Mouse (Mus musculus) midbrain, embryonic 11.5 days (tissue): ENCODE measurements at regions not wholly inside any gene's neighbourhood (a gene's known extent, or its start where the extent isn't known, plus 50 kb on each side); places are given as distances from the start of the nearest gene placed in this dataset.

Experiments
- ATAC-seq: fragments of 200-750 bp; cut with Nextera tagmentation; 2 replicates; pipeline ENCODE4 v1.8.0; 2017; ENCODE audit warnings: moderate TSS enrichment, moderate library complexity; ENCODE audit not compliant: low FRiP score
- DNase-seq: peaks from one replicate; pipeline ENCODE4 v3.0.0; 2015; ENCODE audit warnings: low spot score; ENCODE audit errors: missing footprints
- H3K27ac ChIP-seq: fragments of 300-500 bp; sonication (generic); 2 replicates; pipeline ENCODE4 v1.5.1; 2014; ENCODE audit warnings: low read depth, low read length
- H3K27me3 ChIP-seq: fragments of 300-500 bp; sonication (generic); 2 replicates; pipeline ENCODE4 v1.6.1; 2014; ENCODE audit warnings: mild to moderate bottlenecking, low read length, moderate library complexity, mixed read lengths; ENCODE audit not compliant: control insufficient read depth, insufficient read depth
- H3K36me3 ChIP-seq: fragments of 300-500 bp; sonication (generic); 2 replicates; pipeline ENCODE4 v1.6.1; 2014; ENCODE audit warnings: mild to moderate bottlenecking, low read length, moderate library complexity, mixed read lengths; ENCODE audit not compliant: control insufficient read depth, insufficient read depth
- H3K4me1 ChIP-seq: fragments of 300-500 bp; sonication (generic); 2 replicates; pipeline ENCODE4 v1.6.1; 2014; ENCODE audit warnings: low read length; ENCODE audit not compliant: control insufficient read depth, insufficient read depth
- H3K4me2 ChIP-seq: fragments of 300-500 bp; sonication (generic); 2 replicates; pipeline ENCODE4 v1.6.1; 2014; ENCODE audit warnings: mild to moderate bottlenecking, moderate library complexity
- H3K4me3 ChIP-seq: fragments of 300-500 bp; sonication (generic); 2 replicates; pipeline ENCODE4 v1.5.1; 2014; ENCODE audit warnings: low read depth, low read length
- H3K9ac ChIP-seq: fragments of 300-500 bp; sonication (generic); 2 replicates; pipeline ENCODE4 v1.6.1; 2014; ENCODE audit warnings: low read length
- H3K9me3 ChIP-seq: fragments of 300-500 bp; sonication (generic); 2 replicates; pipeline ENCODE4 v1.6.1; 2016; ENCODE audit warnings: low read length; ENCODE audit not compliant: control insufficient read depth
- WGBS: fragments of 180-500 bp; shearing (Covaris S2); extraction: QIAGEN DNeasy Blood & Tissue Kit; methylation state at CpG from one replicate; pipeline ENCODE4 v1.1.7; 2014; 5-methylcytosine and 5-hydroxymethylcytosine counted together

GRCm38 (mm10) chr5:99111235-99111634 is 74.1 kb upstream of the Prkg2 start:
- Histone ChIP-seq H3K4me2 (no peak overlapping the region), H3K27ac (no peak overlapping the region), H3K4me3 (no peak overlapping the region), H3K9me3 (no peaks in the 10 kb centered on the region), H3K4me1 (no peaks in the 10 kb centered on the region), H3K27me3 (no peaks in the 10 kb centered on the region), H3K36me3 (no peaks in the 10 kb centered on the region), H3K9ac (no peak overlapping the region)
- DNase-seq (no peak), ATAC-seq (no peak)
- 42% methylated on average over 4 of the region's 4 CpGs for WGBS

GRCm38 (mm10) chr5:99099727-99100116 is 62.6 kb upstream of the Prkg2 start:
- Histone ChIP-seq H3K27me3 (no peaks in the 10 kb centered on the region), H3K36me3 (no peaks in the 10 kb centered on the region), H3K9me3 (no peaks in the 10 kb centered on the region), H3K9ac (no peak overlapping the region), H3K4me2 (no peak overlapping the region), H3K4me1 (no peaks in the 10 kb centered on the region), H3K4me3 (no peak overlapping the region), H3K27ac (no peak overlapping the region)
- ATAC-seq (no peak), DNase-seq (no peak)
- 92% methylated on average over 6 of the region's 6 CpGs for WGBS

- H3K9me3 ChIP-seq, result no peaks in the 10 kb centered on the region
- no peaks in the 10 kb centered on the region for H3K4me1 ChIP-seq
- H3K36me3 ChIP-seq, result no peaks in the 10 kb centered on the region
- no peak overlapping the region for H3K27ac ChIP-seq
- DNase-seq (no peak), ATAC-seq (no peak)
- no peak overlapping the region for H3K9ac ChIP-seq
- H3K27me3 ChIP-seq, result no peaks in the 10 kb centered on the region
- no peak overlapping the region for H3K4me2 ChIP-seq
- WGBS, result 94% methylated on average over 7 of the region's 7 CpGs
- no peak overlapping the region for H3K4me3 ChIP-seq
Observed at GRCm38 (mm10) chr5:99099014-99099726, 62.0 kb upstream of the Prkg2 start.
